Mouse (Mus musculus) CH12.LX (cell line): Measurements from ENCODE around the gene Mgat4e.

Experiments used
- CTCF ChIP-seq, 2 experiments: IDR thresholded peaks in 1 of 2; conservative IDR thresholded peaks in 1 of 2; 2 replicates each; pipeline ENCODE4 v1.5.1; 2011 to 2012; ENCODE audit warnings: low read depth in 2 of 2, low read length in 2 of 2, improper control_type of control experiment in 1 of 2, inconsistent platforms in 1 of 2, mild to moderate bottlenecking in 1 of 2, moderate library complexity in 1 of 2
- POLR2A ChIP-seq: IDR thresholded peaks from 2 replicates; pipeline ENCODE4 v1.6.1; 2011; ENCODE audit warnings: low read depth, mild to moderate bottlenecking, improper control_type of control experiment, low read length
- TBP ChIP-seq: conservative IDR thresholded peaks from 2 replicates; pipeline ENCODE4 v1.6.1; 2011; ENCODE audit warnings: low read depth, low read length, improper control_type of control experiment
- TCF12 ChIP-seq: IDR thresholded peaks from 2 replicates; pipeline ENCODE4 v1.6.1; 2014; ENCODE audit warnings: low read depth, mild to moderate bottlenecking, inconsistent platforms, low read length, improper control_type of control experiment
- ZNF384 ChIP-seq: IDR thresholded peaks from 2 replicates; pipeline ENCODE4 v1.6.1; 2012; ENCODE audit warnings: low read depth, low read length, improper control_type of control experiment, inconsistent platforms

GRCm38 (mm10) chr1:134515891-134516290 is 33.6 kb downstream of the Mgat4e start:
- TF ChIP-seq ZNF384 (no peak), POLR2A (no peak), CTCF (conservative IDR thresholded peaks at IDR 0.05 in 1 of 2, IDR thresholded peaks at IDR 0.05 in 1 of 2; ENCODE audit: low read depth in 2 of 2, low read length in 2 of 2) (no peak), TCF12 (no peak), TBP (no peak)
